Mouse (Mus musculus) CD4-positive, CD25-positive, alpha-beta regulatory T cell, adult 4 months (primary cell): Measurements from ENCODE around the gene Ada. TPM values are rescaled to one million over a fixed set of nuclear protein-coding genes. Genes with fewer than 3 reads are reported as not detected.
"Not testable (repeated sequence)": the region's sequence is repeated elsewhere in the genome, so short reads cannot be mapped to it uniquely, and the experiment has no call there.

ENCODE experiments used
- ATAC-seq: one replicate; pipeline ENCODE4 v1.8.0; 2017
- polyA plus RNA-seq, 2 experiments: library from polyadenylated mRNA; unstranded; fragments of 100-300 nt; shearing (Covaris generic); gene quantifications; one replicate each; pipeline ENCODE4 v1.2.1; 2017

Gene Ada
- polyA plus RNA-seq, 2 experiments from 2014 or later = 9.2 to 13.8 TPM

- ATAC-seq = no peak
Measured at GRCm38 (mm10) chr2:163693716-163694314, 56.2 kb downstream of the Ada start.

- ATAC-seq = no peak
Measured at GRCm38 (mm10) chr2:163692873-163693612, 57.0 kb downstream of the Ada start.

GRCm38 (mm10) chr2:163691846-163692605 is 58.0 kb downstream of the Ada start:
- ATAC-seq = no peak

- ATAC-seq = no peak
Measured at GRCm38 (mm10) chr2:163690409-163691304, 59.4 kb downstream of the Ada start.

- no peak for ATAC-seq
Measured at GRCm38 (mm10) chr2:163689771-163690170, 60.3 kb downstream of the Ada start.

- ATAC-seq = not testable (repeated sequence)
Measured at GRCm38 (mm10) chr2:163688377-163688776, 61.7 kb downstream of the Ada start.

- ATAC-seq = no peak
Measured at GRCm38 (mm10) chr2:163686886-163687285, 63.2 kb downstream of the Ada start.

- ATAC-seq = no peak
Measured at GRCm38 (mm10) chr2:163686233-163686632, 63.8 kb downstream of the Ada start.

- no peak for ATAC-seq
Measured at GRCm38 (mm10) chr2:163685761-163686200, 64.3 kb downstream of the Ada start.

- ATAC-seq = no peak
Measured at GRCm38 (mm10) chr2:163685287-163685686, 64.8 kb downstream of the Ada start.

- no peak for ATAC-seq
Measured at GRCm38 (mm10) chr2:163682344-163682743, 67.7 kb downstream of the Ada start.

GRCm38 (mm10) chr2:163676745-163677144 is 73.3 kb downstream of the Ada start:
- ATAC-seq = no peak

Other genes starting within 250 kb of the Ada start
- not detected for gene Hnf4a, start 243.4 kb downstream of the Ada start, polyA plus RNA-seq
- gene Ttpal, start 147.9 kb downstream of the Ada start, polyA plus RNA-seq = 10 to 100 TPM; 43.3 to 74.1 TPM
- gene Serinc3, start 105.1 kb downstream of the Ada start, polyA plus RNA-seq = 100 to 1,000 TPM; 131 to 203 TPM
- 1 to 10 TPM; 1.5 to 9.0 TPM for gene Pkig, start 91.9 kb downstream of the Ada start, polyA plus RNA-seq
- gene Ccn5, start 70.6 kb upstream of the Ada start, polyA plus RNA-seq = not detected
- not detected for gene Kcnk15, start 103.4 kb upstream of the Ada start, polyA plus RNA-seq
- gene Rims4, start 168.4 kb upstream of the Ada start, polyA plus RNA-seq = not detected
- gene Ywhab, start 244.7 kb upstream of the Ada start, polyA plus RNA-seq = 10 to 100 TPM; 66.3 to 88.1 TPM